Mouse (Mus musculus): ENCODE measurements around the gene Avil. TPM values are rescaled to one million over a fixed set of nuclear protein-coding genes. Genes with fewer than 3 reads are reported as not detected.

Gene Avil
- polyA plus RNA-seq, 1 experiment from 2014 or later: 3.3 TPM

DNA sequence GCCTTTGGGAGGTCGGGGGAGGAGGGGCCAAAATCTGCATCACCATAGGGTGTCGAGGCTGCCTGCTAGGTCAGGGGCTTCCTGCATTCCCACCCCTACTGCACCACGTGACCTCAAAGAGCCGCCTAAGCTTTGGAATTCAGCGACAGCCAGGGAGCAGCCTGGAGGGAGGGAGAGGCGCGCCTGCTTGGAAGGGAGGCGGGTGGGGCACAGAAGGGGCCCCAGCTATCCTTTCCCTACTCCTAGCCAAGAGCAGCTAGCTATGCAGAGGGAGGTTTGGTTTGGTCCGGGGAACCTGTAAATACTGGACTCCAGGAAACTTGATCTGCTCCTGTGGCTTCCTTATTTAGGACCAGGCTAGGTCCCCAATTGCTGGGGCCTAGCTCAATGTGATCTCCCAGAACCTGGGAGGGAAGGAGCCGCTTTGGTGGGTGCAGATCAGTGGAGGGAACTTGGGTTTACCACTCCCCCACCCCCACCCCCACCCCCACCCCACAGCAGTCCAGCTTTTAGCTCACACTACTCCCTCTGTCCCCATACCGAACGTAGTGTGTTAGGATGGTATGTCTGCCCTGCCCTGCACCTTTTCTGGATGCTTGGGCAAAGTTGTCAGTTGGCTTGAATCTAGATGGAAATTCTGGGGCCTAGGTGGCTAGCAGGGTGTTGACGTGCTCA, 28.3 kb upstream of the Avil start:
- ATAC-seq (ENCODE audit: insufficient number of reproducible peaks, insufficient read depth, low FRiP score, low TSS enrichment): peak; percentile 82
- H3K9ac ChIP-seq: no peak overlapping the region
- no peaks in the 10 kb centered on the region for H3K9me3 ChIP-seq
- WGBS: 7% methylated on average over 13 of the region's 13 CpGs
- H3K27me3 ChIP-seq: no peaks in the 10 kb centered on the region
- peak overlapping the region; percentile 39 for H3K4me2 ChIP-seq (replicated peaks)
- H3K4me3 ChIP-seq: no peak overlapping the region
- no peaks in the 10 kb centered on the region for H3K36me3 ChIP-seq
- peak overlapping the region; percentile 78 for H3K27ac ChIP-seq
- peaks cover 21% of the 10 kb centered on the region for H3K4me1 ChIP-seq

DNA sequence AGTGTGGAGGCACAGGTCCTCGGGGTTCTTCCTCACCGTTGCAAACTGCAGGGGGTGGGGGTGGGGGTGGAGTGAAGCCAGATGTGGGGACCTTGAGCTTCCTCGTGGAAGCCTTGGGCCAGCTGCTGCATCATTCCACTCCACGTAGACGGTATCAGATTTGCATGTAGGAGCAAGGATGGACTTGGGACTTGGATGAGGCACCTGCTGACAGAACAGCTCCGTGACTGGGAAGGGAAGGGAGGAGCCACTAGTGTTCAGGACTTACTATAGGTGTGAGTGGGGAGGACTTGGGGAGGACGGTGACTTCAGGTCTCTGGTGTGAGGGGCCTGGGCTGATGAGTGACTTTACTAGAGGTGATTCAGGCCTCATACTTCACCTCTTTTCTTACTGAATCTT, 27.5 kb upstream of the Avil start:
- 16% methylated on average over 7 of the region's 7 CpGs for WGBS
- H3K36me3 ChIP-seq: no peaks in the 10 kb centered on the region
- H3K9ac ChIP-seq: no peak overlapping the region
- H3K4me2 ChIP-seq (replicated peaks): no peak overlapping the region
- peaks cover 25% of the 10 kb centered on the region for H3K4me1 ChIP-seq
- no peaks in the 10 kb centered on the region for H3K9me3 ChIP-seq
- H3K4me3 ChIP-seq: no peak overlapping the region
- H3K27ac ChIP-seq: peak overlapping the region; percentile 78; the same call in 1 of the 2 replicates
- no peak for ATAC-seq (ENCODE audit: insufficient number of reproducible peaks, insufficient read depth, low FRiP score, low TSS enrichment)
- no peaks in the 10 kb centered on the region for H3K27me3 ChIP-seq

DNA sequence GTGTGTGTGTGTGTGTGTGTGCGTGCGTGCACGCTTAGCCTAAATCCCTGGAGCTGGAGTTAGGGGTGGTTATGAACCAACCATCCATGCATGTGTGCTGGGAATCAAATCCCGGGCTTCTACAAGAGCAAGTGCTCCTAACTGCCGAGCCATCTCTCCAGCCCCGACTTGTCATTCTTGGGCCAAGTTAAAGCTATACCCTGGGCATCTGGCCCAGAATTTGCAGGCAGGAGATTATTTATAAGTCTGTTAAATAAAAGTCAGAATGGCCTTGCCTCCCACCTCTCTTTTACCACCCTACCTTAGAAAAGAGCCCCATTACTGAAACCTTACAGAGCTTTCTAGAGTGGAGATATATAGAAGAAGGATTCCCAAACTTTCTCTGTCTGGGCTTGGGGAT, 24.8 kb upstream of the Avil start:
- H3K4me3 ChIP-seq: no peak overlapping the region
- no peak overlapping the region for H3K9ac ChIP-seq
- H3K27ac ChIP-seq: no peak overlapping the region
- H3K36me3 ChIP-seq: no peaks in the 10 kb centered on the region
- WGBS: 85% methylated on average over 6 of the region's 6 CpGs
- H3K27me3 ChIP-seq: no peaks in the 10 kb centered on the region
- H3K4me2 ChIP-seq (replicated peaks): no peak overlapping the region
- H3K4me1 ChIP-seq: peaks cover 28% of the 10 kb centered on the region
- no peak for ATAC-seq (ENCODE audit: insufficient number of reproducible peaks, insufficient read depth, low FRiP score, low TSS enrichment)
- no peaks in the 10 kb centered on the region for H3K9me3 ChIP-seq

DNA sequence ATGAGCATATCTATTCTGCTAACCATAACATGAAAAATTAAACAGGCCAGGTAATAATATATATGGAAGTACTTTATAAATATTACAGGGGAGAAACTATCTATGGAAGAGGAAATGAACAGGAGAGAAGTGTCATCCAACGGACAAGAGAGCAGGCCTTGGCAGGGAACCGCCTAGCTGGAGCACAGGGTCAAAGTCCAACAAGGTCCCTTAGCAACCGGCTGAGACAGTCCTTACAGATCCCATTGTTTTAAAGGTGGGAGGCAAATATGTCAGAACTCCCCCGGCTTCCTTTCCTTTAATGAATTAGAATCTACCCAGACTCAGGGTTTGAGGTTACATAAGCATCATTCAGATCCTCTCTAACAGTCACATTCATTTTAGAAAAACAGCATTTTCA, 23.4 kb upstream of the Avil start:
- no peaks in the 10 kb centered on the region for H3K9me3 ChIP-seq
- no peak for ATAC-seq (ENCODE audit: insufficient number of reproducible peaks, insufficient read depth, low FRiP score, low TSS enrichment)
- no peak overlapping the region for H3K27ac ChIP-seq
- H3K9ac ChIP-seq: no peak overlapping the region
- no peak overlapping the region for H3K4me2 ChIP-seq (replicated peaks)
- peaks cover 33% of the 10 kb centered on the region for H3K4me1 ChIP-seq
- no peaks in the 10 kb centered on the region for H3K27me3 ChIP-seq
- H3K4me3 ChIP-seq: no peak overlapping the region
- no peaks in the 10 kb centered on the region for H3K36me3 ChIP-seq
- 65% methylated on average over 4 of the region's 4 CpGs for WGBS

DNA sequence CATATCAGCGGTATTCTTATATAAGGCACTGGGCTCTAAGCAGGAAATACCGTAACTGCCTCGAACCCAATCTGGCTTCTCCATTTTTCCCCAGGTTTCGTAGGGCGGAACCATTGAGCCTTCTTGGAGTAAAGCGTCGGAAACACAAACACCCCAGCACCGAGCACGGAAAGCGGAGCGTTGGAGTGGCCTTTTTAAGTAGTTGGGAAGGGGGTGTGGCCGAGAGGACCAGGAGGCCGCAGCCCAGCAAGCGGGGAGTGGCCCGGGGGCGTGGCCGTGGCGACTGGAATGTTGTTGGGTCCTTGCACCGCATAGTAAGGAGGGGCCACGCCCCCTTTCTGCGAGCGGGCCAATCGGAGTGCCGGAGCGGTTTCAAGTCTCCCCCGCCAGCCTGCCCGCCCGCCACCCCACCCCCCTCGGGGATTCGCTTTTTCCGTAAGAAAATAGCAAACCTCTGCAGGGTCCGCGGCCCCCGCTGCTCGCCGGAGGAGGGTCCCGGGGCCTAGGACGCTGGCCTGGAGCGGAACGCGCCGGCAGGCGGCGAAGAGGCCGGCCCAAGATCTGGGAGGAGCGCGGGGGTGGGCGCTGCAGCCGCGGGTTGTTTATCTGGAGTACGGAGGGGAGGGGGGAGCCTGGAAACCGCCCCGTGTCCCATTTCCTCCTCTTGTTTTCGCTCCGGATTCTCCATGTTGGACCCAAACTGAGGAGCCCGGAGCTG, 22.1 kb upstream of the Avil start, which contains the start of gene Ctdsp2:
Gene Ctdsp2 (plus strand): TSS at position 441 of the 718 bp plus-strand sequence.
- no peaks in the 10 kb centered on the region for H3K27me3 ChIP-seq
- peak within 1 kb of the TSS; percentile 99 for H3K9ac ChIP-seq
- no peaks in the 10 kb centered on the region for H3K9me3 ChIP-seq
- peak within 1 kb of the TSS; percentile 98 for H3K4me2 ChIP-seq (replicated peaks)
- H3K4me1 ChIP-seq: peaks cover 35% of the 10 kb centered on the region
- H3K4me3 ChIP-seq: peak within 1 kb of the TSS; percentile 100
- 0 out of 2 replicates have a peak, but pooled peaks cover 3% of the 10 kb centered on the region for H3K36me3 ChIP-seq
- H3K27ac ChIP-seq: peak within 1 kb of the TSS; percentile 99
- under 1% methylated on average over 55 of the region's 56 CpGs for WGBS
- peak; percentile 91 for ATAC-seq (ENCODE audit: insufficient number of reproducible peaks, insufficient read depth, low FRiP score, low TSS enrichment)

DNA sequence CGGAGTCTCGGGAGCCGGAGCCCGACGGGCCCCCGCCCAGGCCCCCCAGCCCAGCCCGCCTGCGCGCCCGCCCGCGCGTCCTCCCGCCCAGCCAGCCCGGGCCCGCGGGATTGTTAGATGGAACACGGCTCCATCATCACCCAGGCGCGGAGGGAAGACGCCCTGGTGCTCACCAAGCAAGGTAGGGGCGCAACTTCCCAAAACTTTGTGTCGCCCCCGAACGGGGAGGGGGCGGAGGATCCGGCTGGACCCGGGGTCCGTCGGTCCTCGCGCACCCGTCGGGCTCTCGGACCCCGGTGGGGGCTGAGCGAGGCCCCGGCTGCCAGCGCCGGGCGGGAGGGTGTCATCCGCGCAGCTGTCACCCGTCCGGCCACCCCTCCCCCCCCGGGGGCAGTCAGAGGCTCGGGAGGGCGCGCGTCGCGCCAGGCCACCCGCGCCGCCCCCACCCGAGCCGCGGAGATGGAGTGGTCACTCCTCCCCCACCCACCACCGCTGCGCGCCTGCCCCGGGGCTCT, 21.3 kb upstream of the Avil start:
- Histone ChIP-seq H3K4me1 (peaks cover 43% of the 10 kb centered on the region), H3K9me3 (no peaks in the 10 kb centered on the region), H3K4me2 (replicated peaks) (peak overlapping the region; percentile 98), H3K4me3 (peak overlapping the region; percentile 100), H3K27me3 (no peaks in the 10 kb centered on the region), H3K27ac (peak overlapping the region; percentile 99), H3K36me3 (0 out of 2 replicates have a peak, but pooled peaks cover 9% of the 10 kb centered on the region), H3K9ac (peak overlapping the region; percentile 99)
- 1% methylated on average over 37 of the region's 62 CpGs for WGBS
- ATAC-seq (ENCODE audit: insufficient number of reproducible peaks, insufficient read depth, low FRiP score, low TSS enrichment): peak; percentile 9

DNA sequence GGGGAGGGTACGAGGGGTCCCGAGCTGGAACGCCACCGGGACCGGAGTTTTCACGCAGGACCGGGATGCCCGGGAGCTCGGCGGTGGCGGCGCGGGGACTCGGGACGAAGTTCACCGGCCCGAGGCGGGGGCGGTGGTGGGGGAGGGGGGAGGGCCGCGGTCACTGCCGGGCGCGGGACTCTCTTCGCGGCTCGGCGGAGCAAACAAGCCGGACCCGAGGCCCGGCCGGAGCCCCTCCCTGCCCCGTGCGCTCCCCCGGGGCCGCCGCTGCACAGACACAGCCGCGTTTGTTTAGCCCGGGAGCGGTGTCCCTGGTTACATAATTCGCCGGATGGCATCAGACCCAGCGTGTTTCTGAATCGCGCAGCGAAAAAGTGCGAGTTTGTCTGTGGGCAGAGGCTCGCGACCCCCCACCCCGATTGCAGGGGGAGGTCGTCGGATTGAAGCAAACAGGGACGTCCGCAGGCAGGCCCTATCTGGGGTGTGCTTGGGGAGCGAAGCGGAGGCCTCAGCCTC, 20.8 kb upstream of the Avil start:
- ATAC-seq (ENCODE audit: insufficient number of reproducible peaks, insufficient read depth, low FRiP score, low TSS enrichment): no peak
- Histone ChIP-seq H3K36me3 (0 out of 2 replicates have a peak, but pooled peaks cover 9% of the 10 kb centered on the region), H3K27ac (peak overlapping the region; percentile 99), H3K4me3 (peak overlapping the region; percentile 100), H3K9ac (peak overlapping the region; percentile 99), H3K27me3 (no peaks in the 10 kb centered on the region), H3K9me3 (no peaks in the 10 kb centered on the region), H3K4me2 (replicated peaks) (peak overlapping the region; percentile 98), H3K4me1 (peaks cover 48% of the 10 kb centered on the region)
- under 1% methylated on average over 42 of the region's 57 CpGs for WGBS

DNA sequence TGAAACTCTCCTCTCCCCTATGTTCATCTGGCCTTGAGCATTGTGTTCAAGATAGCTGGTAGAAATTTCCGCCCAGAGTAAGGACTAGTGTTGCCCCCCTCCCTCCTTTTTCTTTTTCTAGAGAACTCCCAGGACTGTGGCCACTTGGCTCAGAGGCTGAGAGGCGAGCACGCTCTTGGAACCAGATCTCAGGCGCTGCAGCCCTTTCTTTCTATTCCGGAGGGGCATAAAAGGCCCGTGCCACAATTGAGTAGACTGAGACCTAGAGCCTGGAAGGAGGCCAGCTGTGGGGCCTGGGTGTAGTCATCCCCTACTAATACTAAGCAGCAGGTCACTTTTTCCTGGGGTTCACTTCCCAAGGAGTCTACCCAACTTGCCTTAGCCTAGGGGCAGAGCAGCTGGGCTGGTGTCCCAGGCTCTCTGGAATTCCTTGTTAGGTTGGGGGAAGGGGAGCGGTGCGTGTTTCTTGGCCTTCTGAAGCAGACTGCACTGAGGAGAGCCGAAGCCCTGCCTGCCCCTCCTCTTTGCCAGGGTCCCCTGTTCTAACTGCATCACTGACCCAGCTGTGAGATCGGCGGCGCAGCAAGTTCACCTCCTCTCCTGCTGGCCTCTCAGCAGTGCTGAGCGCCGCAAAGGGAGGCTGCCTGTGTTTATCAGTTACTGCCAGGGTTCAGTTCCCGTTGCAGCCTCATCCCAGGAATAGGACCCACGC, 20.1 kb upstream of the Avil start:
- peak overlapping the region; percentile 100 for H3K4me3 ChIP-seq
- peaks cover 55% of the 10 kb centered on the region for H3K4me1 ChIP-seq
- H3K9me3 ChIP-seq: no peaks in the 10 kb centered on the region
- no peaks in the 10 kb centered on the region for H3K27me3 ChIP-seq
- WGBS: 0% methylated on average over 16 of the region's 16 CpGs
- H3K36me3 ChIP-seq: 0 out of 2 replicates have a peak, but pooled peaks cover 9% of the 10 kb centered on the region
- H3K4me2 ChIP-seq (replicated peaks): peak overlapping the region; percentile 98
- peak overlapping the region; percentile 99 for H3K27ac ChIP-seq
- H3K9ac ChIP-seq: peak overlapping the region; percentile 99
- ATAC-seq (ENCODE audit: insufficient number of reproducible peaks, insufficient read depth, low FRiP score, low TSS enrichment): no peak

DNA sequence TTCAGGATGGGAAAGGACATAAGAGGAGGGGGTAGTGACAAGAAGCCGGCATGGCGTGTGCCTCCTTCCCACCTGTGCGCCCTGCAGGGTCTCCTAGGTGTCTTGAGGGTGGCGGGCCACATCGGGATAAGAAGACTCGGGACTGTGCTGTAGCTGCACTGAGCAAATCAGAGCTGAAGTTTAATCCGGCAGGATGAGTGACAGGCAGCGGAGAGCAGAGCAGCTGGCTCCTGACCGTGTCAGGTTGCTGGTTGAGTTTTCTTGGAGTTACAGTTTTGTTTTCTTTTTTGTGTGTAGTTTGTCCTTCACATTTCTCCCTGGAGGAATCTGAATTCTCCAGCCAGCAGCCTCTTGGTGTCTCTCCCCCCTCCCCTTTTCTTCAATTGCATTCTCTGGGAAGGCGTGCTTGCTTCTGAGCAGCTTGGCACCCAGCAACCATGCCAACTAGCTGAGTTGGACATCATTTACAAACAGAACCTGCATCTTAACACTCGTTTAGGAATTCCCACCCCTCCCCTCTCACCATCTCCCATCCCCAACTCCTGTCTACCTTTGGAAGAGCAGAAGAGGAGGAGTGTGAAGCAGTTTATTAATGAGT, 19.5 kb upstream of the Avil start:
- 0 out of 2 replicates have a peak, but pooled peaks cover 9% of the 10 kb centered on the region for H3K36me3 ChIP-seq
- H3K9me3 ChIP-seq: no peaks in the 10 kb centered on the region
- peak overlapping the region; percentile 98 for H3K4me2 ChIP-seq (replicated peaks)
- peak overlapping the region; percentile 99 for H3K27ac ChIP-seq
- peaks cover 61% of the 10 kb centered on the region for H3K4me1 ChIP-seq
- peak overlapping the region; percentile 100 for H3K4me3 ChIP-seq
- WGBS: 5% methylated on average over 11 of the region's 11 CpGs
- H3K27me3 ChIP-seq: no peaks in the 10 kb centered on the region
- no peak for ATAC-seq (ENCODE audit: insufficient number of reproducible peaks, insufficient read depth, low FRiP score, low TSS enrichment)
- peak overlapping the region; percentile 99 for H3K9ac ChIP-seq

DNA sequence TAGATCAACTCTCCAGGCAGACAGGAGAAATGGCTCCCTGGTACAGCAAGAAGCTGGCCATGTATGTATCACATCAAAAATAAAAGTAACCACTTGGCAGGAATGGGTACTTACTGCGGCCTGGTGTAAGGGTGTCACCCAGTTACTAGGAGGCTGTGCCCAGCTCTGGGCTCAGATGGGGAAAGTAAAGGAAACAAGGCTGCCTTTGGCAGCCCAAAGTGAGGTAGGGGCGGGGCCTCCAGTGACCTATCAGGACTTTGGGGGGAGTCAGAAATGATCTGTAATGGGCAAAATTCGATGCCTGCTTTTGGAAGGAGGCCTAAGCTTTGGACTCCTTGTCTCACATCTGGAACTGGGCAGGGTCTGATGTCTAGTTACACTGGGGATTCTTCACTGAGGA, 18.8 kb upstream of the Avil start:
- Histone ChIP-seq H3K4me1 (peaks cover 68% of the 10 kb centered on the region), H3K27ac (no peak overlapping the region), H3K36me3 (0 out of 2 replicates have a peak, but pooled peaks cover 9% of the 10 kb centered on the region), H3K27me3 (no peaks in the 10 kb centered on the region), H3K9ac (no peak overlapping the region), H3K9me3 (no peaks in the 10 kb centered on the region), H3K4me2 (replicated peaks) (peak overlapping the region; percentile 98), H3K4me3 (peak overlapping the region; percentile 100)
- ATAC-seq (ENCODE audit: insufficient number of reproducible peaks, insufficient read depth, low FRiP score, low TSS enrichment): no peak
- whole genome bisulfite sequencing: 55% methylated on average over 3 of the region's 3 CpGs

All from embryonic facial prominence, embryonic 12.5 days (tissue).